15 mouse cellular contexts compared by ENCODE assay signal in the genomic region with DNA sequence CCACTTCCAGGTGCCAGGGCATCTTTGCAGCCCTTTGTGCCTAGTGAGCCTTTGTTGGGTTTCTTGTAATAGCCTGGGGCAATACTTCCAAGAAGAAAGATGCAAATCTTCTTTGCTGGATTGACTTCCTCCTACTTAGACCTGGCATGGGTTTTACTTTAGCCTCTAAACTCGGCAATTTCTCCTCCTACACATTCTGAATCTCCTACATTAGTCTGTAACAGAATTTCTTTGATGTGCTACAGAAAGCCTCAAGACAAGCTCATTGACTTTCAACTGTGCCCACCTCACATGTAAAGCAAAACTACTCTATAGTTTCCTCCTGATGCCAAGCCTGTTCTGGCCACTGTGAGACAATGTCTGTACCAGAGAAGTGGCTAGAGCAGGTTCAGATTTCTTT.
"Had no signal": no experiment of that assay in that cellular context is flagged by ENCODE, and none has a peak within 500 bp of the region (broad histone marks: within the 10 kb centered on the region; RNA-seq: fewer than 3 reads in every experiment).

No protein-coding gene starts in this region.

- H3K4me3 ChIP-seq: neural tube, embryonic 12.5 days; neural tube, embryonic 13.5 days; neural tube, embryonic 15.5 days; stomach, embryonic 15.5 days had no signal

- H3K9me3 ChIP-seq: stomach, embryonic 15.5 days had no signal

- H3K36me3 ChIP-seq: neural tube, embryonic 12.5 days; neural tube, embryonic 13.5 days; neural tube, embryonic 15.5 days; stomach, embryonic 15.5 days had no signal

- H3K27ac ChIP-seq: neural tube, embryonic 12.5 days; neural tube, embryonic 13.5 days; neural tube, embryonic 15.5 days; stomach, embryonic 15.5 days; stomach, postnatal 0 days had no signal

- DNase-seq: retina, postnatal 1 day; right cerebral cortex, postnatal 14 days; right cerebral cortex, postnatal 4 days; spleen, adult 18-20 months; thymus, adult 18-20 months; thymus, adult 2 months; thymus, postnatal 14 days; thymus, postnatal 25 days; thymus, postnatal 36 days; thymus, postnatal 4 days had no signal

- H3K9ac ChIP-seq: neural tube, embryonic 12.5 days; neural tube, embryonic 13.5 days; neural tube, embryonic 15.5 days; stomach, embryonic 15.5 days had no signal

- H3K27me3 ChIP-seq: neural tube, embryonic 12.5 days; neural tube, embryonic 13.5 days; neural tube, embryonic 15.5 days; stomach, embryonic 15.5 days had no signal

- H3K4me1 ChIP-seq: neural tube, embryonic 12.5 days; neural tube, embryonic 13.5 days; neural tube, embryonic 15.5 days; stomach, embryonic 15.5 days had no signal

- H3K4me2 ChIP-seq: neural tube, embryonic 12.5 days; neural tube, embryonic 13.5 days; neural tube, embryonic 15.5 days; stomach, embryonic 15.5 days had no signal
